Mouse (Mus musculus) large intestine, adult 2 months (tissue): ENCODE measurements around the gene 5330417H12Rik. TPM values are rescaled to one million over a fixed set of nuclear protein-coding genes. Genes with fewer than 3 reads are reported as not detected.

ENCODE experiments used
- DNase-seq: peaks from one replicate; pipeline ENCODE4 v3.0.0-alpha.2; 2012; ENCODE audit warnings: low read depth, low spot score
- WGBS: fragments of 180-500 bp; shearing (Covaris S2); methylation state at CpG from one replicate; pipeline ENCODE4 v1.1.7; 2018; 5-methylcytosine and 5-hydroxymethylcytosine counted together
- polyA plus RNA-seq: library from polyadenylated mRNA; depleted of rRNA; stranded (reverse); fragments of >200 nt; gene quantifications from 2 replicates; pipeline ENCODE4 v1.2.3, GENCODE M21; 2012

5330417H12Rik gene
- polyA plus RNA-seq, 1 experiment = not detected

DNA sequence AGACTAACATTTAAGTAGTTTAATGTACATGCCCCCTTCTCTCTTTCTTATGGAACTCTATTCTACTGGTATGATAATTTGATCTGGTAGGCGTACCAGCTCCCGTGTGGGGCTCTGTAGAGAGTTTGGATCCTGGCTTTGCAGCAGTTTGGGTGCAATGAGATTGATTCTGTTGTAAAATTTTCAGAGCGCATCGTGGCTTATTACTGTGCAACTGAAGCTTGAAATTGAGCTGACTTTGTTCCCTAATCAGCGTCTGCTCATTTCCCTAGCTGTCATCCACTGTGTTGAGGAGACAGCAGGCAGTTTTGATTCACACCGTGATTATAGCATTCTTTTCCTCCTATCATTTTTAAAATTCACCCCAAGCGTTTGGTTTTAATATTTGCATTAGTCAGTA lies 12.4 kb upstream of the 5330417H12Rik start:
- DNase-seq = no peak
- 84% methylated on average over 7 of the region's 7 CpGs for WGBS

DNA sequence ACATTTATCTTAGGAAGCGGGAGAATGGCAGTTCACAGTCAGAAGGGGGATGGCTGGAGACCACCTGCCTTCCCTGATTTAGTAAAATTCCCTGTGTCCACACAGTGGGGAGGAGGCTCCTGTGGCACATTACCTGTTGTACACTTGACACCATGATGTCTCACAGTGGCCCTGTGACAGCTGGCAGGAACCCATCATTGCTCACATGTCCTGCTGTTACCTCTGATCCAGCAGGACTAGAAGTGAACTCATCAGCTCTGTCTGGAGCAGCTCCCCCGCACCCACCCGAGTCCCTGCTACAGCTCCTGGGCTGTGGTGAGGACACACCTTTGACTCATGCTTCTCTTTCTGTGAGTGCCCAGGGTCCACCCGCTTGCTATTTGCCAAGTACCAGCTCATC lies 8.2 kb upstream of the 5330417H12Rik start:
- WGBS = 85% methylated on average over 4 of the region's 4 CpGs
- DNase-seq = no peak

DNA sequence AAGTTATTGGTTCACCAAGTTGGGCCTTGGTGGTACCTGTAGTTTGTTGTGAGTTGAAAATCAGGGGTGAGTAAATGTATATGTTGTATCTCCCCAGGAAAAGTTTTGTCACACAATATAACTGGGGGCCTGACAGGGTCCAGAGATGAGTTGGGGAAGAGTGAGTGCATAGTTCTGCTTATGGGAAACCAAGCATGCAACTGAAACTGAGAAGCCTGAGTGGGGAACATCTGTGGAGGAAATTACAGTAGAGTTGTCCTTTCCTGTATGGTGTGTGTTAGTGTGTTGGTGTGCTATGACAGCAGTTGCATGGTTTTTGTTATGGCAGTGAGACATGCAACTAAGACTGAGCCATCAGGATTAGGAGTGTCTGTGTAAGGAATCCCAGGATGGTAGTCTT lies 3.4 kb upstream of the 5330417H12Rik start:
- no peak for DNase-seq

DNA sequence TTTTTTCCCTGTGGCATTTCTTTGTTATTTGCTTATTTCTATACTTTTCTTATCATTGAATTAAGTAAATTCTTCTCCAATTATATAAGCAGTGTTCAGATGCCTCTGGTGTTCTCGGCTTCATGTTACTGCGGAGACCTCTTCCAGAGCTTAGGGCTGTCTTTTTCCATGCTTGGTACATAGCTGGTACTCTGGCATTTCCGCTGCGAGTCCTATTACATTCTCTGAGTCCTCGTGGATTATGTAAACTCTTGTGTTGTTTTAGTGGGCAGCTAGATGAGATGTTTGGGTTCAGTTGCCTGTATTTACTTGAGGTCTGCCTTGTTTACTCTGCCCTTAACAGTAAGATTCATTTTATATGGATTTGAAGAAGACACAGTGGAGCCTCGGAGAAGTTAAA lies 820 bp upstream of the 5330417H12Rik start:
- 50% methylated on average over 6 of the region's 6 CpGs for WGBS
- DNase-seq = no peak

DNA sequence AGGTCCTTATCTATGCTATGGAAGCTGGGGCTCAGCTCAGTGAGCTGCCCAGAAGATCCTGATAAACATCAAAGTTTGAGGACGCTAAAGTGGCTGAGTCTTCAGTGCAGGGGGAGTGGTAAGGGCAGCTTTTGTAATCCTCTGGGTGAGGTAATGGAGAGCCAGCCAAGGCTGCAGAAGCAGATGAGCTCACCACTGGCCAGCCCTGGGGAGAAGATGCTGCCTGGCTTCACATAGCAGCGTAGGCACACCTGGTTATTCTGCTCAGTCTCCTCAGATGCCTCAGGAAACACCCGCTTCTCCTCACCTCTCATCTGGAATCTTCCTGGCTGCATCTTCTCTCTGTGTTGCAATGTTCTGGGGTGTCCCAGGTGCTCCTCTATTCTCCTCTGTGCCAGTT lies 529 bp downstream of the 5330417H12Rik start:
- DNase-seq = no peak
- 53% methylated on average over 3 of the region's 3 CpGs for WGBS

DNA sequence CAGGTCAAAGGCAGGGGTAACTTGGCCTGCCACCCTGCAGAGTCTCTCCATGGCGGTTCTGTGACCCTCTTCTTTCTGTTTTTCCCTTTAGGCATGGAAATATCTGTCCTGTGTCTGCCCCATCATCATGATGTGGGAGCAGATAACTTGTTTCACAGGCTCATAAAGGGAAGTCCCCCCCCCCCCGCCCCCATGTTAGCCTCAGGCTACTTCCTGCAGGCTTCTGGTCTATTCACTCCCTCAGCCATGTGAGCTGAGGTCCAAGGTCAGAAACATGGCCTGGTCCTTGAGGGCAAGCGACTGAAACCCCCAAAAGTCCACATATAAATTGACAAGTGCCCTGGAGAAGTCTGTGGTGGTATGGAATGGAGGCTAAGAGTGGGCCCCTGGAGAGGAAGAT lies 4.8 kb downstream of the 5330417H12Rik start:
- WGBS = 64% methylated on average over 3 of the region's 3 CpGs
- no peak for DNase-seq

DNA sequence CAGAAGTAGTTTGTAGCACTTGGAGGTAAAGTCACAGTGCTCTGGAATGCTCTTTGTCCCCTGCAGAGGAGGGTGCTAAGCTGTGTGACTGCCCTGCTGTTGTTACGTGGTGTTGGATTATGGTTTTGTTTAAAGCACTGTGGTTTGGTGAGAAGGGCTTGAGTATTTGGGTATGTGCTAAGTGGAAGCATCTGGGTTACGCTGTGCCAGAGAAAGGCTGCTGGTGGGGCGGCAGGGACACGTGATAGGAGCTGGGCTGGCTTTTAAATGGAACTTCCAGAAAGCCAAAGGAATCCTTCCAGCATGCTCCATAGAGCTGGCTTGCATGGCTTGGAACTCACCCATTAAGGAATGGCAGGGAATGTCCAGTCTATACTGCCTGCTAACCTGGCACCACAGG lies 5.7 kb downstream of the 5330417H12Rik start:
- DNase-seq = no peak
- 55% methylated on average over 4 of the region's 4 CpGs for WGBS

DNA sequence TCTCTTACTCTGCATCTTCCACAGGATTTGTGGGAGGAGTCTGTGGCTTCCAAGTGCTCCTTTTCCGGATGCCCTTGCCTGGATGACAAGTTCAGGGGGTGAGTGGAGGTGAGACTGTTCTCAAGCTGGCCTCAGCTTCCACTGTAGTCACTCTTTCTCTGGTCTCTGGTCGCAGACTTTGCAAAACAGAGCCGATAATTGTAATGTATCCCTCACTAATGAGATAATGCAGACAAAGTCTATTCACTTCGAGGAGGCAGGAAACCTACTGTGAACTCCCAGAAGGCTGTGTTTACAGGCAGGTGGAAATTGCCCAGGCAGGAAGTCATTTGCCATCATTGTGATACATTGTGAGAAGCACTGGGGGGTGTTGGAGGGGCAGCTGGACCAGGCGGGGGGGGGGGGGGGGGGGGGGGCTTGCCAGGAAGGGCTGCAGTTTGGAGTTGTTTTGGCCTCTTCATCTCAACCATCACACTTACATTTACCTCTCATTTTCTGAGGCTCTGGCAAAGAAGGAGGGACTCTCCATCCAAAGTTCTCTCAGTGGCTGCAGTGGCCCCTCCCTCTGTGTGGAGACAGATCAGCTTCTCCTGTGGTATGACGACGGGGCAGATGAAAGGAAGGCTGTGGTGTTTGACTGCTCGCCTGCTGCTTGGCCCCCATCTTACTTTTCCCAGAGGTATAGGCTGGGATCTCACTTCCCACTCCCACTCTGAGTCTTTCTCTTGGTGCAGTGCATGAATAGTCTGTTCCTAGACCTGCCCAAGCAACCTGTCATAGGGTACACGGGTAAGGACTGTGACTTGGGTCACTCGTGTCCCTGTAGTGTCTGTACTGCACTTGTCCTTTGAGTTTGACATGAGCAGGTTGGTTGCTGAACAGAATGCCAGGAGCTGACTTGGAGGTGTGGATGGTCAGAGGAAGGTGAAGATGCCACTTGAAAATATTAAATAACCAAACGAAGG lies 6.7 kb downstream of the 5330417H12Rik start:
- WGBS = 33% methylated on average over 11 of the region's 11 CpGs
- DNase-seq = no peak

DNA sequence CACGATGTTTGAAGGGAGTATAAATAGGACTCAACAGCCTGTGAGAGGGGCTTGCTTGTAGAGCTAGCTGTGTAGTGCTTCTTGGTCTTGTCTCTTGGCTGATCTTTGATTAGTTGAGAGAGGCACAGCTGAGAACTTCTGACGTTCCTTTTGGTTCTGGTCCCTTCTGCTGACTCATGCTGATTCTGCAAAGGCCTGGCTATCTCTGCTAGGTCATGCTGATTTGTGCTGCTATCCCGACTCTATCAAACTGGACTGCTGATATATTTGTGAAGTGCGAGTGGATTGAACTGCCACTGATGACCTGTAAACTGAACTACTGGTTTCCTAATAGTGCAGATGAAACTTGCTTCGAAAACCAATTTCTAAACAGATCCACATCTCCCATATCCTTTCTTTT lies 14.1 kb downstream of the 5330417H12Rik start:
- WGBS = 81% methylated on average over 5 of the region's 5 CpGs
- no peak for DNase-seq

DNA sequence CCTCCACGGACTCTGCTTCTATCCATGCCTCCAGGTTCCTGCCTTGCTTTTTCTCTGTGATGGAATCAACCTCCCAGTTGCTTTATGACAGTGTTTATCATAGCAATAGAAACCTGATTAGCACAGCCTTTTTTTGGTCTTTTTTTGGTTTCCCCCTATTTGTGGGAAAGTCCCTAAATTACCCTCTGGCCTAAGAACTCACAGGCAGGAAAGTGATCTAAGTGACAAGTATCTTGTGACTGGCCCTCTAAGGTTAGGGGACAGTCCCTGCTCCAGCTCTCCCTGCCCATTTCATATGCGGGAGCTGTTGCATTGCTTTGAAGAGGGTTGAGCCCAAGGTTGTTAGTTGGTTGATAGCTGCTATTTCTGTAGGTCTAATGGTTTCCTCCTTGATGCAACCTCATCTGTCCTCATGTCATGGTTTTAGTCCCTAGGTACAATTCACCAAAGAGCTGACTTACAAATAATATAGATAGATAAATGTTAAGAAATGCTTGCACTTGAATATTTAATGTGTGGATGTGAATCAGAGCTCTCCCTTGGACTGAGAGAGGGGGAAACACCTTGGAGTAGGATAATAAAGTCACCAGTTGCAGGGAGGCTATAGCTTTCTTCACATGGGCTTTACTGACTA lies 15.2 kb downstream of the 5330417H12Rik start:
- no peak for DNase-seq
- WGBS = 80% methylated on average over 2 of the region's 2 CpGs

DNA sequence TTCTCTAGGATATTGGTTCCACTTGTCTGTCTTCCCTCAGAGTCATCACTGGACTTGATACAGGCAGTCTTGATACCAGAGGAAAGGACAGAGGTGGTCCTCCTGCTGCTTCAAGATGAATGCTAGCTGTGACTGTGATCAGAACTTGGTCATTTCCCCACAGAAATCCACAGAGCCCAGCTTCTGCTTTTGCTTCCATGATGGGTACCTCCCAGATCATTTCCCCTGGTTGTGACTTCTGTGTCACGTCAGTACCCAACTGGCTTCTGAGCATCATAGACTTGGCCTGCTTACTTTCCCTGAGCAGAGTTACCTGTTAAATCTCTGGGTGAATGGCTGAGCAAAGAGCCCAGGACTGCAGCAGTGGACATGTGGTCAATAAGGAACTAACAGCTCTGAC lies 17.2 kb downstream of the 5330417H12Rik start:
- WGBS = 82% methylated on average over 1 of the region's 1 CpGs

DNA sequence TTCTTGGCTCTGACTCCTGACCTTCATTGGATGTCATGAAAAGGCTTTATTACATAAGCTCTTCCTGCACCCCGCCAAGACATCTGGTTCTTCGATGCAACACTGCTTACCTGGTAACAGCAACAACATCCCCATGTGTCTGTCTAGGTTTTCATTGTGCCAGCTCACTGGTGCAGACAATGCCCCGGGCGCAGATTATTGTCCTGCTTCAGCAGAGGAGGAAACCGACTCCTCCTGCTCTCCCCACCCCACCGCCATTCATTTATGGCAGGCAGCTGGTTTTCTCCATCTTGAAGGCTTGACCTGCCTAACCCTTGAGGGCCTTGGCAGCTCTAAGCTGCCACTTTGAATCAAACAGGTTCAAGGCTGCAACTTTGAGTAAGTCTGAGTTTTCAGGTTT lies 22.0 kb downstream of the 5330417H12Rik start:
- no peak for DNase-seq
- WGBS = 56% methylated on average over 6 of the region's 6 CpGs

More for the DNA sequence above, 17.2 kb downstream of the 5330417H12Rik start:
- no peak for DNase-seq

DNA sequence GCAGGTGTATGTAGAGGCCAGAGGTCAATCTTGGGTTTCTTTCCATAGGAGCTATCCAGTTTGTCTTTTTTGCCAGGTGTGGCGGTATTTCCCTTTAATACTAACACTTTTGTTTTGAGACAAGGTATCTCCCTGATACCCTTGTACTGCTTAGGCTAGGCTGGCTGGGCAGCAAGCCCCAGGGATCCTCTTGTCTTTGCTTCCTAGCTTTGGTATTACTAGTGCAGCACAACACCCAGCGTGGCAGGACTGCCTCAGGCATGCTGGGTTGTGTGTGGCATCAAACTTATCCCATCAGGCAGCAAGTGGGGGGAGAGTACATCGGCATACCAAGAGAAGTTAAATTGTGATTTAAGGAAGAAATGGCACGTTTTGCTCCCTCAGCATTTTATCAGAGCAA lies 22.5 kb downstream of the 5330417H12Rik start:
- DNase-seq = no peak
- 81% methylated on average over 4 of the region's 4 CpGs for WGBS

DNA sequence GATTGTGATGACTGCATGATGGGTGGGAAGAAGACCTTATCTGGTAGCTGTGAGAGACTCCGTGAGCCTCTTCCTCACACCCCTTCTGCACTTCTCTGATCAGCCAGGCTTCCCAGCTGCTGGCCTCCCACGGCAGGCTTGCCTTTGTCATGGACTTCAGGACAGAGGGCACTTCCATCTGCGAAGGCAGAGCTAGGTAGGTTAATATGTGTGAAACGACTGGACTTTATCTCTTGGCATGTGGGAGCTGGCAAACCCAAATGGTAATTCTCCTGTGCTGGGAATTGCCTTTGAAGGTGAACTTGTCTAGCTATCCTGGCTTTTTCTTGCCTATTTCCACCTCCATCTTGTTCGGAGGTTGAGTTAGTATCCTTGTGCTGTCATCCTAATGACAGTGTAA lies 24.3 kb downstream of the 5330417H12Rik start:
- no peak for DNase-seq
- 67% methylated on average over 5 of the region's 5 CpGs for WGBS

DNA sequence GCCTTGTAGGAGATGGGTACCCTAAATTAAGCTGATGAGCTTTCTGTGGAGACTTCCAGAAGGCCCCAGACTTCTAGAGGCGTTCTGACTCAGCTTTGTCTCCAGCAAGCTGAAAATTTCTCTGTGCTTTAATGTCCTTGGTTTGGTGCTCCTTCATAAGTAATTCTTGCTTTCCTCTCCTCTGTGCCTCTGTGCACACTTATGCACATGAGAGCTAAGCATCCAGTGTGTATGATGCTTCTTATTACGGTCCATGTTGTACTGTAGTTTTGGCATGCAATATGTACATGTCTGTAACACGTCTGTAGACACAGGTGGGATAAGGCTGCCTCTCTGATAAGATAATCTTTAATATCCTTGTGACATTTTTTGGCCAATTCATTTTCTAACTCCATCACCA lies 27.0 kb downstream of the 5330417H12Rik start:
- no peak for DNase-seq
- 76% methylated on average over 3 of the region's 3 CpGs for WGBS

DNA sequence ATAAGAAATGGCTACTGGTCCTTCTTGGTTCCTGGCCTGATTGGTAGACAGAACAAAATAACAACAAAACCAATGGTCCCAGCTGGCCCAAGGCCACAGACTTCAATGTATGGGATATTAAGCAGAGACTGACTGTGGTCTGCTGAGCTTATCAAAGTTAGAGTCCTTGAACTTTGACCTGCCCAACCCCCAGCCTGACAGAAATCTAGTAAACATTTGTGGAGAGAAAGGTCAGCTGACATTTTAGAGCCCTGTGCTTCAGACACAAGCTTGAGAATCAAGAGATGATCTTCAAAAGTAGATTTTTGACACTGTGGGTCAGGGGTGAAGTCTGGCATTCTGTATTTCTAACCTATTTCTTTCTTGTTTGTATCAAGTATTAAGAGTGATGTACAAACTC lies 28.2 kb downstream of the 5330417H12Rik start:
- no peak for DNase-seq

DNA sequence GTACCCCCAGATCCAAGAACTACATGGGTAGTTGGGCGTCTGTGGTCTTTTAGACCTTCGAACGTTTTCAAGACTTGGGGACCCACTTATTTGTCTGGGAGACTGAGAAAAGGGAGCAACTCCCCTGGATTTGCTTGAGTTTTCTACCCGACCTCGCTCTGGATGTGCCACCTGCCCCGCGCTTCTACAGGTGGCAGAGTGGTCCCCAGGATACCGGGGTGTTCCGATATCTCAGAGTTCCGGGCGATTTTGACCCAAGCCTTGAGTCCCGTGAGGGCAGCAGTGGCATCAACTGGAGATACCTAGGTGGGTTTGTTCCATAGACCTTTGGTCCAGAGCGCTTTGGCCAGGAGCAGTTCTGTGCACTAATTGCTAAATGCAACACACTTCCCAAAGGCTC lies 29.5 kb downstream of the 5330417H12Rik start:
- WGBS = 16% methylated on average over 13 of the region's 13 CpGs
- DNase-seq = no peak

DNA sequence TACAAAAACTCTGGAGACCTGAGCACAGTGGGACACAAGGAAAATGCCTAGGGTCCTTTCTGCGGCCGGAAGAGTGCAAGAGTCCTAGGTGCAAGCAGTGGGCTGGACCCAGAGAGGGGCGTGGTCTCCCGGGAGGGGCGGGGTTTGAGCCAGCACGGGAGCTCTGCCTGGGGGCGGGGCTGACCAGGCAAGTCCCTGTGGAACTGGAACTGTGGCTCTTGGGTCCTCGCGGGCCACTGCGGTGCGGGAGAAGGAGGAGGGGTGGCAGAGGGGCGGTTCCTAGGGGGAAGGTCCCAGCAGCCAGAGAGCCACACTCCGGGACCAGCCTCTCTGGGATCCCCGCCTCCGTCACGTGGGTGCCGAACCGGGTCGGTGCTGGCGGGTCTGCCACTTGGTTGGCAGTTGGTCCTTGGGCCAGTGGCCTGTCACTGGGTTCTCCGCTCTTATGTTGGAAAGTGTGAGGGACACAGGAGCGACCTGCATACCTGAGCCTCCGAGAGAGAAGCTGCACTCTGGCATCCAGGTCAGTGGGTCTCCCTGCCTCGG lies 30.0 kb downstream of the 5330417H12Rik start, which contains the start of gene Ppfibp2:
Ppfibp2 (plus strand) TSS at position 351 of the 546 bp plus-strand sequence.
- WGBS = 1% methylated on average over 24 of the region's 24 CpGs
- DNase-seq = peak; percentile 87

DNA sequence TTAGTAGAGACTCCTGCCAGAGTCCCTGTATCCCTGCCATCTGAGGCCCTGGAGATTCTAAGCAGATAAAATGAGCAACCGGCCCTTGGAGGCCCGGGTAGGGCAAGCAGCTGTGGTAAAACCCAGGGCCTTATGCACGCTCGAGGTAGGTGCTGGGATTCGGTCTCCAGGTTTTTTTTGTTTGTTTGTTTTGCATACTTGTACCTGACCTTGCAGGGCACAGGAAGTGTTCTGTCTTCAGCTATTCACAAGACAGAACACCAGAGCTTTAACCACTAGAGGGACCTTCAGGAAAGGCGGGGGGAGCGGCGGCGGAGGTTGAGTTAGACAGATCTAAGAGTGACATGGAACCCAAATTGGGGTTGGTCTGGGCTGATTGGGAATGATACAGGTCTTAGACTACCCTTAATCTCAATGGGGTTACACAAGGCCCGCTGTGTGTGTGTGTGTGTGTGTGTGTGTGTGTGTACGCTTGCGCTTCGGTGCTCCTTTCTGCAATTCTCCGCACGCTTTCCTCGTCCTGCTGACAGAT lies 30.6 kb downstream of the 5330417H12Rik start:
- WGBS = 1% methylated on average over 16 of the region's 16 CpGs
- DNase-seq = peak; percentile 28

DNA sequence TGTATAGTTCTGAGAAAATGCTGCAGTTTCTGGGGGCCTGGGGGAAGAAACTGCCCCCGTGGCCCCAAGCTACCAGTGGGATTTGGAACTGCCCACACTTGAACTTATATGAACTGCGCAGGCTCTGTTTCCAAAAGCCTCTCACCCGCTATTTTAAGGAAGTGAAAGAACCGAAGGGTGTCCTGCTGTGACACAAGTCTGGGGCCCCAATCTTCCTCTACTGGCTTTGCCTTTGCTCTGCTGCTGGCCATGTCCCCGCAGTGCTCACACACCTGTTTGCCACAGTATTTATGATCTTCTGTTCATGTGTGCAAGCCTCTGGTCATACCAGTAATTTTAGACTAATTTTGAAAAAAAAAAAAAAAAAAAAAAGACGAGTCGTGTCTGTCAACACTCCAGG lies 31.1 kb downstream of the 5330417H12Rik start:
- WGBS = 39% methylated on average over 7 of the region's 7 CpGs
- DNase-seq = no peak

DNA sequence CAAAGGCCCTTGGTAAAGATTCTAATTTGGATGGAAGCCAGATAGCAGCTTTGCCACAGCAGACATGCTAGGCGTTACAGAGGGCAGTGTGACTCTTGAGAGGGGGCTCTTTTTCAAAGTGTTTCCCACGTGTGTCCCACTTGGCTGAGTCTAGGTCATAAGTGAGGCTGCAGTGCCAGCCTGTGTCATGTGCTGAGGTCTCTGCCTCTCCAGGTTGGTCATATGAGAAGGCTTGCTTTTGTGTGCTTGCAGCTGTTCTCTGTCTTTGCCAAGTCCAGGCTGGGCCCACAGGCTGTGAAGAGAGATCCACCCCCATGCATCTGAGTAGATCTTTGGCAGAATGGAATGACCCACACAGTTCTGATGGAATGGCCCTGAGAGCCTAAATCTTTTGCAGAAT lies 32.3 kb downstream of the 5330417H12Rik start:
- DNase-seq = no peak
- 56% methylated on average over 2 of the region's 2 CpGs for WGBS
